Mouse (Mus musculus) spleen, adult 2 months (tissue): ENCODE data around the gene Pitpnm3.

Source experiments
- CTCF ChIP-seq: fragments of 200-500 bp; IDR thresholded peaks from 2 replicates; pipeline ENCODE4 v1.5.1; 2011; ENCODE audit warnings: mild to moderate bottlenecking, inconsistent platforms; ENCODE audit not compliant: insufficient read depth, insufficient read length, insufficient replicate concordance; ENCODE audit errors: extremely low read depth
- POLR2A ChIP-seq: fragments of 200-500 bp; IDR thresholded peaks from 2 replicates; pipeline ENCODE4 v1.6.1; 2011; ENCODE audit warnings: low read depth, low read length, inconsistent platforms

- TF ChIP-seq CTCF (no peak), POLR2A (no peak)
Measured at GRCm38 (mm10) chr11:72156624-72157023, 21.0 kb upstream of the Pitpnm3 start.
